In genomic region chr16:20739845-20740244, GRCm38 (mm10) we compare ENCODE assay signal across 28 mouse cellular contexts. TPM values are rescaled to one million over a fixed set of nuclear protein-coding genes. Genes with fewer than 3 reads are reported as not detected.
DNase-seq lines count a peak whose midpoint lies in the region; ATAC-seq lines count a peak whose summit lies in the region.
"Had no signal": no experiment of that assay in that cellular context is flagged by ENCODE, and none has a peak within 500 bp of the region (broad histone marks: within the 10 kb centered on the region; RNA-seq: fewer than 3 reads in every experiment).

No protein-coding gene starts in this region.

- no peak for DNase-seq in embryonic facial prominence, embryonic 10.5 days (ENCODE audit: low spot score)
- DNase-seq in heart, embryonic 10.5 days (ENCODE audit: low spot score): peak; percentile 64
- DNase-seq in heart, postnatal 10 days: no peak
- DNase-seq in midbrain, embryonic 14.5 days: no peak
- no peak for DNase-seq in embryo, embryonic 9.5 days (ENCODE audit: extremely low spot score)
- DNase-seq: adrenal gland, adult 8-10 months; adrenal gland, postnatal 14 days; adrenal gland, postnatal 36 days; B cell, adult 2 months; cerebellum, adult 11-12 months; cerebellum, adult 2 months; cerebellum, adult 9-10 months; cerebellum, postnatal 10 days; cerebellum, postnatal 25 days had no signal

- 0 out of 2 replicates have a peak, but pooled peaks cover 4% of the 10 kb centered on the region for H3K36me3 ChIP-seq in embryonic facial prominence, embryonic 12.5 days
- H3K36me3 ChIP-seq in embryonic facial prominence, embryonic 10.5 days (replicated peaks): no peaks in the 10 kb centered on the region
- no peaks in the 10 kb centered on the region for H3K36me3 ChIP-seq in heart, embryonic 10.5 days
- H3K36me3 ChIP-seq in midbrain, embryonic 14.5 days (ENCODE audit: control insufficient read depth, insufficient read depth, low read length): peaks cover 13% of the 10 kb centered on the region; the same call in 1 of the 2 replicates
- H3K36me3 ChIP-seq in midbrain, embryonic 16.5 days (ENCODE audit: control insufficient read depth, insufficient read depth, low read length): 0 out of 2 replicates have a peak, but pooled peaks cover 3% of the 10 kb centered on the region
- H3K36me3 ChIP-seq: forebrain, embryonic 10.5 days; forebrain, embryonic 12.5 days; G1E had no signal

- intact Hi-C loops in heart, postnatal 10 days (cut with DNase I): no loop called here

- no peak overlapping the region for H3K27ac ChIP-seq in embryonic facial prominence, embryonic 12.5 days
- H3K27ac ChIP-seq in embryonic facial prominence, embryonic 10.5 days (replicated peaks): no peak overlapping the region
- no peak overlapping the region for H3K27ac ChIP-seq in heart, embryonic 10.5 days
- no peak overlapping the region for H3K27ac ChIP-seq in midbrain, embryonic 14.5 days (replicated peaks; ENCODE audit: low read depth, low read length)
- H3K27ac ChIP-seq in midbrain, embryonic 16.5 days (ENCODE audit: low read length): no peak overlapping the region
- H3K27ac ChIP-seq: embryonic facial prominence, embryonic 13.5 days; embryonic facial prominence, embryonic 15.5 days; forebrain, embryonic 10.5 days; forebrain, embryonic 12.5 days had no signal

- H3K27me3 ChIP-seq in embryonic facial prominence, embryonic 12.5 days: peaks cover 14% of the 10 kb centered on the region
- H3K27me3 ChIP-seq in embryonic facial prominence, embryonic 10.5 days (replicated peaks; ENCODE audit: low read depth, poor library complexity, severe bottlenecking): peaks cover 36% of the 10 kb centered on the region
- H3K27me3 ChIP-seq in heart, embryonic 10.5 days (ENCODE audit: insufficient read depth, poor library complexity, severe bottlenecking): peaks cover 38% of the 10 kb centered on the region
- peaks cover 6% of the 10 kb centered on the region; the same call in 1 of the 2 replicates for H3K27me3 ChIP-seq in midbrain, embryonic 14.5 days (ENCODE audit: control insufficient read depth, insufficient read depth, low read length)
- peaks cover 6% of the 10 kb centered on the region for H3K27me3 ChIP-seq in midbrain, embryonic 16.5 days (ENCODE audit: control insufficient read depth, insufficient read depth, low read depth, low read length)
- H3K27me3 ChIP-seq: Patski had no signal

- H3K4me1 ChIP-seq in embryonic facial prominence, embryonic 12.5 days: no peaks in the 10 kb centered on the region
- H3K4me1 ChIP-seq in embryonic facial prominence, embryonic 10.5 days: no peaks in the 10 kb centered on the region
- H3K4me1 ChIP-seq in heart, embryonic 10.5 days: no peaks in the 10 kb centered on the region
- no peaks in the 10 kb centered on the region for H3K4me1 ChIP-seq in midbrain, embryonic 14.5 days (ENCODE audit: control insufficient read depth, insufficient read depth, low read length)
- H3K4me1 ChIP-seq in midbrain, embryonic 16.5 days (ENCODE audit: control insufficient read depth, insufficient read depth, low read length): no peaks in the 10 kb centered on the region
- H3K4me1 ChIP-seq: embryonic facial prominence, embryonic 13.5 days; embryonic facial prominence, embryonic 15.5 days; forebrain, embryonic 10.5 days; forebrain, embryonic 12.5 days had no signal

- H3K4me2 ChIP-seq in embryonic facial prominence, embryonic 12.5 days (replicated peaks): no peak overlapping the region
- no peak overlapping the region for H3K4me2 ChIP-seq in midbrain, embryonic 14.5 days (ENCODE audit: low read length)
- no peak overlapping the region for H3K4me2 ChIP-seq in midbrain, embryonic 16.5 days (ENCODE audit: low read length)
- H3K4me2 ChIP-seq: embryonic facial prominence, embryonic 13.5 days; embryonic facial prominence, embryonic 15.5 days; forebrain, embryonic 12.5 days had no signal

- WGBS in embryonic facial prominence, embryonic 12.5 days: 93% methylated on average over 9 of the region's 9 CpGs
- WGBS in embryonic facial prominence, embryonic 10.5 days: 90% methylated on average over 9 of the region's 9 CpGs
- WGBS in heart, embryonic 10.5 days: 81% methylated on average over 9 of the region's 9 CpGs
- 93% methylated on average over 9 of the region's 9 CpGs for WGBS in midbrain, embryonic 14.5 days
- 93% methylated on average over 9 of the region's 9 CpGs for WGBS in midbrain, embryonic 16.5 days

- H3K9ac ChIP-seq in embryonic facial prominence, embryonic 12.5 days: no peak overlapping the region
- H3K9ac ChIP-seq in midbrain, embryonic 14.5 days (replicated peaks; ENCODE audit: low read length): no peak overlapping the region
- H3K9ac ChIP-seq in midbrain, embryonic 16.5 days (ENCODE audit: low read depth, low read length): no peak overlapping the region
- H3K9ac ChIP-seq: embryonic facial prominence, embryonic 13.5 days; embryonic facial prominence, embryonic 15.5 days; forebrain, embryonic 12.5 days had no signal

- H3K9me3 ChIP-seq in embryonic facial prominence, embryonic 12.5 days: no peaks in the 10 kb centered on the region
- no peaks in the 10 kb centered on the region for H3K9me3 ChIP-seq in embryonic facial prominence, embryonic 10.5 days
- H3K9me3 ChIP-seq in heart, embryonic 10.5 days: no peaks in the 10 kb centered on the region
- H3K9me3 ChIP-seq in midbrain, embryonic 14.5 days (ENCODE audit: control insufficient read depth, low read length): no peaks in the 10 kb centered on the region
- H3K9me3 ChIP-seq in midbrain, embryonic 16.5 days (replicated peaks; ENCODE audit: control insufficient read depth, low read length, poor library complexity, severe bottlenecking): no peaks in the 10 kb centered on the region
- H3K9me3 ChIP-seq: embryonic facial prominence, embryonic 13.5 days; embryonic facial prominence, embryonic 15.5 days; forebrain, embryonic 10.5 days; forebrain, embryonic 12.5 days; G1E had no signal

- H3K4me3 ChIP-seq in embryonic facial prominence, embryonic 12.5 days: no peak overlapping the region
- no peak overlapping the region for H3K4me3 ChIP-seq in embryonic facial prominence, embryonic 10.5 days
- no peak overlapping the region for H3K4me3 ChIP-seq in heart, embryonic 10.5 days
- H3K4me3 ChIP-seq in midbrain, embryonic 14.5 days (replicated peaks; ENCODE audit: low read depth, low read length): no peak overlapping the region
- H3K4me3 ChIP-seq in midbrain, embryonic 16.5 days (ENCODE audit: low read depth, low read length): no peak overlapping the region
- H3K4me3 ChIP-seq: embryonic facial prominence, embryonic 13.5 days; embryonic facial prominence, embryonic 15.5 days; erythroblast, embryonic 14.5 days; forebrain, embryonic 10.5 days; forebrain, embryonic 12.5 days had no signal

- ATAC-seq in embryonic facial prominence, embryonic 12.5 days (ENCODE audit: insufficient number of reproducible peaks, insufficient read depth, low FRiP score, low TSS enrichment): 0 out of 2 replicates have a peak, but pooled peaks have one; percentile 25
- peak; percentile 40; the same call in 1 of the 2 replicates for ATAC-seq in midbrain, embryonic 14.5 days (ENCODE audit: low FRiP score, low TSS enrichment)
- ATAC-seq in midbrain, embryonic 16.5 days: no peak
- ATAC-seq: activated CD4-positive, CD25-positive, alpha-beta regulatory T cell, adult 4 months; CD4-positive, CD25-positive, alpha-beta regulatory T cell, adult 4 months; forebrain, embryonic 14.5 days; forebrain, embryonic 16.5 days; Patski had no signal

RNA-seq across cellular contexts. Expression of gene Thpo, which starts 5.5 kb away (rescaled TPM):
- 0.96 and 1.2 TPM in 2 replicates for polyA plus RNA-seq in embryonic facial prominence, embryonic 12.5 days (2016; fragmentation: Nextera tagmentation; extraction: Ambion mirVana)
- 0.44 and 0.72 TPM in 2 replicates for polyA plus RNA-seq in embryonic facial prominence, embryonic 10.5 days (2016; fragmentation: Nextera tagmentation; extraction: Ambion mirVana)
- polyA plus RNA-seq in heart, embryonic 10.5 days (2016; fragmentation: Nextera tagmentation; extraction: Ambion mirVana): 0.49 and 1.1 TPM in 2 replicates
- not detected for total RNA-seq in heart, postnatal 10 days (2021)
- 0.99 and 1.4 TPM in 2 replicates for polyA plus RNA-seq in midbrain, embryonic 14.5 days (2014; fragmentation: Nextera tagmentation; extraction: Ambion mirVana)
- 1.5 TPM in 2 replicates for polyA plus RNA-seq in midbrain, embryonic 16.5 days (2015; fragmentation: Nextera tagmentation; extraction: Ambion mirVana)
- total RNA-seq: G1E had no signal
- polyA plus RNA-seq: CD4-positive, CD25-positive, alpha-beta regulatory T cell, adult 4 months; erythroblast, embryonic 14.5 days; G1E had no signal

RNA-seq across cellular contexts. Expression of gene Chrd, which starts 6.9 kb away (rescaled TPM):
- 4.7 and 5.9 TPM in 2 replicates for polyA plus RNA-seq in embryonic facial prominence, embryonic 12.5 days (2016; fragmentation: Nextera tagmentation; extraction: Ambion mirVana)
- polyA plus RNA-seq in embryonic facial prominence, embryonic 10.5 days (2016; fragmentation: Nextera tagmentation; extraction: Ambion mirVana): 1.3 and 1.4 TPM in 2 replicates
- 0.27 and 0.87 TPM in 2 replicates for polyA plus RNA-seq in heart, embryonic 10.5 days (2016; fragmentation: Nextera tagmentation; extraction: Ambion mirVana)
- total RNA-seq in heart, postnatal 10 days (2021): 1 to 10 TPM; 1.4 to 3.4 TPM
- 6.3 and 8.2 TPM in 2 replicates for polyA plus RNA-seq in midbrain, embryonic 14.5 days (2014; fragmentation: Nextera tagmentation; extraction: Ambion mirVana)
- polyA plus RNA-seq in midbrain, embryonic 16.5 days (2015; fragmentation: Nextera tagmentation; extraction: Ambion mirVana): 3.7 and 4.5 TPM in 2 replicates
- total RNA-seq: CH12.LX had no signal
- polyA plus RNA-seq: activated CD4-positive, CD25-positive, alpha-beta regulatory T cell, adult 4 months; CD4-positive, CD25-positive, alpha-beta regulatory T cell, adult 4 months; erythroblast, embryonic 14.5 days; G1E had no signal

RNA-seq across cellular contexts. Expression of gene Clcn2, which starts 22.3 kb away (rescaled TPM):
- 28.8 and 31.6 TPM in 2 replicates for polyA plus RNA-seq in embryonic facial prominence, embryonic 12.5 days (2016; fragmentation: Nextera tagmentation; extraction: Ambion mirVana)
- 13.9 and 15.9 TPM in 2 replicates for polyA plus RNA-seq in embryonic facial prominence, embryonic 10.5 days (2016; fragmentation: Nextera tagmentation; extraction: Ambion mirVana)
- polyA plus RNA-seq in heart, embryonic 10.5 days (2016; fragmentation: Nextera tagmentation; extraction: Ambion mirVana): 4.7 and 10.3 TPM in 2 replicates
- 1 to 10 TPM; 3.3 to 3.5 TPM for total RNA-seq in heart, postnatal 10 days (2021)
- 27.2 and 30.9 TPM in 2 replicates for polyA plus RNA-seq in midbrain, embryonic 14.5 days (2014; fragmentation: Nextera tagmentation; extraction: Ambion mirVana)
- polyA plus RNA-seq in midbrain, embryonic 16.5 days (2015; fragmentation: Nextera tagmentation; extraction: Ambion mirVana): 22.3 and 25.4 TPM in 2 replicates

RNA-seq across cellular contexts. Expression of gene Polr2h, which starts 22.4 kb away (rescaled TPM):
- 110 and 118 TPM in 2 replicates for polyA plus RNA-seq in embryonic facial prominence, embryonic 12.5 days (2016; fragmentation: Nextera tagmentation; extraction: Ambion mirVana)
- polyA plus RNA-seq in embryonic facial prominence, embryonic 10.5 days (2016; fragmentation: Nextera tagmentation; extraction: Ambion mirVana): 151 and 153 TPM in 2 replicates
- 68.8 and 103 TPM in 2 replicates for polyA plus RNA-seq in heart, embryonic 10.5 days (2016; fragmentation: Nextera tagmentation; extraction: Ambion mirVana)
- 10 to 100 TPM; 12.5 to 13.2 TPM for total RNA-seq in heart, postnatal 10 days (2021)
- 89.6 and 95.7 TPM in 2 replicates for polyA plus RNA-seq in midbrain, embryonic 14.5 days (2014; fragmentation: Nextera tagmentation; extraction: Ambion mirVana)
- 83.0 and 88.0 TPM in 2 replicates for polyA plus RNA-seq in midbrain, embryonic 16.5 days (2015; fragmentation: Nextera tagmentation; extraction: Ambion mirVana)

RNA-seq across cellular contexts. Expression of gene Fam131a, which starts 46.8 kb away (rescaled TPM):
- polyA plus RNA-seq in embryonic facial prominence, embryonic 12.5 days (2016; fragmentation: Nextera tagmentation; extraction: Ambion mirVana): 7.2 and 7.7 TPM in 2 replicates
- polyA plus RNA-seq in embryonic facial prominence, embryonic 10.5 days (2016; fragmentation: Nextera tagmentation; extraction: Ambion mirVana): 2.9 and 4.8 TPM in 2 replicates
- polyA plus RNA-seq in heart, embryonic 10.5 days (2016; fragmentation: Nextera tagmentation; extraction: Ambion mirVana): 2.5 TPM in 2 replicates
- total RNA-seq in heart, postnatal 10 days (2021): 10 to 100 TPM; 16.0 to 18.9 TPM
- polyA plus RNA-seq in midbrain, embryonic 14.5 days (2014; fragmentation: Nextera tagmentation; extraction: Ambion mirVana): 45.3 and 50.1 TPM in 2 replicates
- polyA plus RNA-seq in midbrain, embryonic 16.5 days (2015; fragmentation: Nextera tagmentation; extraction: Ambion mirVana): 62.1 and 66.5 TPM in 2 replicates
